Comparison of ENCODE assay signal across 8 mouse cellular contexts in genomic region chr9:107307886-107308285, GRCm38 (mm10). TPM values are rescaled to one million over a fixed set of nuclear protein-coding genes. Genes with fewer than 3 reads are reported as not detected.
DNase-seq lines count a peak whose midpoint lies in the region; ATAC-seq and TF ChIP-seq lines count a peak whose summit lies in the region.

No protein-coding gene starts in this region.

- 34% methylated on average over 12 of the region's 12 CpGs for WGBS in spleen, adult 2 months
- 19% methylated on average over 12 of the region's 12 CpGs for WGBS in kidney, postnatal 0 days
- 22% methylated on average over 12 of the region's 12 CpGs for WGBS in lung, postnatal 0 days

- H3K36me3 ChIP-seq in spleen, adult 2 months (ENCODE audit: control insufficient read depth, insufficient read depth, low read length), result no peaks in the 10 kb centered on the region
- no peaks in the 10 kb centered on the region for H3K36me3 ChIP-seq in kidney, postnatal 0 days (ENCODE audit: insufficient read depth, low read length)
- no peaks in the 10 kb centered on the region for H3K36me3 ChIP-seq in lung, postnatal 0 days (ENCODE audit: insufficient read depth, low read length)

- peak overlapping the region; percentile 34; the same call in 1 of the 2 replicates for H3K4me2 ChIP-seq in kidney, postnatal 0 days (ENCODE audit: low read length)
- H3K4me2 ChIP-seq in lung, postnatal 0 days (replicated peaks; ENCODE audit: low read depth, low read length), result 0 out of 2 replicates have a peak overlapping the region, but pooled peaks have one; percentile 3

- H3K27ac ChIP-seq in spleen, adult 2 months (ENCODE audit: insufficient read depth, low read length), result 0 out of 2 replicates have a peak overlapping the region, but pooled peaks have one; percentile 8
- H3K27ac ChIP-seq in kidney, postnatal 0 days, result peak overlapping the region; percentile 92
- H3K27ac ChIP-seq in lung, postnatal 0 days (ENCODE audit: low read length), result peak overlapping the region; percentile 61

- no peak for DNase-seq in spleen, adult 2 months (ENCODE audit: low read depth in 1 of 2, low spot score in 2 of 2)
- DNase-seq in spleen, adult 12 weeks (ENCODE audit: low spot score), result no peak
- peak; percentile 71 to 84 for DNase-seq in heart, adult 9 months (ENCODE audit: low spot score in 2 of 2)
- peak; percentile 89 for DNase-seq in kidney, postnatal 0 days (ENCODE audit: low spot score)
- peak; percentile 91 for DNase-seq in lung, postnatal 0 days (ENCODE audit: low spot score)
- peak; percentile 80 to 82 for DNase-seq in urinary bladder, postnatal 4 days (ENCODE audit: low spot score in 2 of 2)
- DNase-seq in cerebellum, adult 9-10 months, result no peak
- no peak for DNase-seq in embryo, embryonic 10 days (ENCODE audit: low spot score)

- H3K4me1 ChIP-seq in spleen, adult 2 months (ENCODE audit: control insufficient read depth, insufficient read depth, insufficient read length), result peaks cover 4% of the 10 kb centered on the region; the same call in 1 of the 2 replicates
- peaks cover 33% of the 10 kb centered on the region for H3K4me1 ChIP-seq in kidney, postnatal 0 days (replicated peaks; ENCODE audit: insufficient read depth, low read length)
- peaks cover 36% of the 10 kb centered on the region for H3K4me1 ChIP-seq in lung, postnatal 0 days (ENCODE audit: insufficient read depth, low read depth, low read length)

- no peak for TF ChIP-seq CTCF in spleen, adult 2 months (IDR thresholded peaks at IDR 0.05; ENCODE audit: extremely low read depth, insufficient read depth, insufficient read length, insufficient replicate concordance)
- TF ChIP-seq CTCF in kidney, postnatal 0 days (IDR thresholded peaks at IDR 0.05; ENCODE audit: low read depth), result no peak
- no peak for TF ChIP-seq CTCF in lung, postnatal 0 days (IDR thresholded peaks at IDR 0.05)

- no peak overlapping the region for H3K9ac ChIP-seq in kidney, postnatal 0 days (ENCODE audit: low read depth, low read length)
- H3K9ac ChIP-seq in lung, postnatal 0 days (replicated peaks; ENCODE audit: low read depth), result no peak overlapping the region

- H3K27me3 ChIP-seq in spleen, adult 2 months (ENCODE audit: control insufficient read depth, insufficient read depth, low read length), result no peaks in the 10 kb centered on the region
- no peaks in the 10 kb centered on the region for H3K27me3 ChIP-seq in kidney, postnatal 0 days (ENCODE audit: insufficient read depth, low read length)
- no peaks in the 10 kb centered on the region for H3K27me3 ChIP-seq in lung, postnatal 0 days (replicated peaks; ENCODE audit: insufficient read depth, low read length)

- no peak for TF ChIP-seq EP300 in lung, postnatal 0 days (IDR thresholded peaks at IDR 0.05)

- H3K4me3 ChIP-seq in spleen, adult 2 months (ENCODE audit: extremely low read depth, insufficient read depth, insufficient read length), result no peak overlapping the region
- H3K4me3 ChIP-seq in kidney, postnatal 0 days (replicated peaks; ENCODE audit: low read depth, low read length), result no peak overlapping the region
- H3K4me3 ChIP-seq in lung, postnatal 0 days (ENCODE audit: low read depth, low read length), result no peak overlapping the region

- H3K9me3 ChIP-seq in kidney, postnatal 0 days (replicated peaks; ENCODE audit: low read length), result no peaks in the 10 kb centered on the region
- no peaks in the 10 kb centered on the region for H3K9me3 ChIP-seq in lung, postnatal 0 days (ENCODE audit: low read length)

- ATAC-seq in kidney, postnatal 0 days (replicated peaks; ENCODE audit: low FRiP score, low read depth), result peak; percentile 92
- ATAC-seq in lung, postnatal 0 days, result peak; percentile 80

- TF ChIP-seq POLR2A in spleen, adult 2 months (IDR thresholded peaks at IDR 0.05; ENCODE audit: low read depth, low read length), result no peak

RNA-seq across cellular contexts. Expression of gene Cish, which starts 12.1 kb away (rescaled TPM):
- polyA plus RNA-seq in spleen, adult 2 months (2012; rRNA removed), result 9.3 and 13.3 TPM in 2 replicates
- 26.2 and 30.5 TPM in 2 replicates for polyA plus RNA-seq in kidney, postnatal 0 days (2015; fragmentation: Nextera tagmentation; extraction: Ambion mirVana)
- polyA plus RNA-seq in lung, postnatal 0 days (2015; fragmentation: Nextera tagmentation; extraction: Ambion mirVana), result 49.2 and 52.3 TPM in 2 replicates

RNA-seq across cellular contexts. Expression of gene Mapkapk3, which starts 18.2 kb away (rescaled TPM):
- 28.0 and 29.7 TPM in 2 replicates for polyA plus RNA-seq in spleen, adult 2 months (2012; rRNA removed)
- polyA plus RNA-seq in kidney, postnatal 0 days (2015; fragmentation: Nextera tagmentation; extraction: Ambion mirVana), result 13.4 and 14.0 TPM in 2 replicates
- 22.9 and 24.6 TPM in 2 replicates for polyA plus RNA-seq in lung, postnatal 0 days (2015; fragmentation: Nextera tagmentation; extraction: Ambion mirVana)

RNA-seq across cellular contexts. Expression of gene Hemk1, which starts 30.3 kb away (rescaled TPM):
- 11.0 and 12.2 TPM in 2 replicates for polyA plus RNA-seq in spleen, adult 2 months (2012; rRNA removed)
- polyA plus RNA-seq in kidney, postnatal 0 days (2015; fragmentation: Nextera tagmentation; extraction: Ambion mirVana), result 10.1 and 11.5 TPM in 2 replicates
- polyA plus RNA-seq in lung, postnatal 0 days (2015; fragmentation: Nextera tagmentation; extraction: Ambion mirVana), result 5.9 and 8.3 TPM in 2 replicates

RNA-seq across cellular contexts. Expression of gene 6430571L13Rik, which starts 32.5 kb away (rescaled TPM):
- 0.29 and 0.50 TPM in 2 replicates for polyA plus RNA-seq in spleen, adult 2 months (2012; rRNA removed)
- 2.0 and 2.2 TPM in 2 replicates for polyA plus RNA-seq in kidney, postnatal 0 days (2015; fragmentation: Nextera tagmentation; extraction: Ambion mirVana)
- 0.23 and 0.36 TPM in 2 replicates for polyA plus RNA-seq in lung, postnatal 0 days (2015; fragmentation: Nextera tagmentation; extraction: Ambion mirVana)

Comparison
In these comparisons a context has a peak if more than half of its experiments do, and no peak if none do; other contexts are left out.
1. DNase-seq: peak in heart, adult 9 months (2 of 2), kidney, postnatal 0 days (single experiment), lung, postnatal 0 days (single experiment) and urinary bladder, postnatal 4 days (2 of 2); none in spleen, adult 2 months (0 of 2), spleen, adult 12 weeks (single experiment), cerebellum, adult 9-10 months (single experiment) and embryo, embryonic 10 days (single experiment).
2. H3K27ac ChIP-seq: peak in every context shown above with its lines; median percentile 92 in kidney, postnatal 0 days; 61 in lung, postnatal 0 days; 8 in spleen, adult 2 months.